Mouse (Mus musculus) heart, embryonic 13.5 days (tissue): ENCODE measurements around the gene Hnrnpa1. TPM values are rescaled to one million over a fixed set of nuclear protein-coding genes. Genes with fewer than 3 reads are reported as not detected.

ENCODE experiments used
- ATAC-seq: fragments of 200-750 bp; cut with Nextera tagmentation; 2 replicates; pipeline ENCODE4 v1.8.0; 2017; ENCODE audit warnings: moderate TSS enrichment; ENCODE audit not compliant: insufficient number of reproducible peaks, low FRiP score, low TSS enrichment; ENCODE audit errors: extremely low read depth
- H3K27ac ChIP-seq: fragments of 300-500 bp; sonication (generic); replicated peaks from 2 replicates; pipeline ENCODE4 v1.5.1; 2015; ENCODE audit warnings: moderate library complexity, mild to moderate bottlenecking, inconsistent platforms
- H3K27me3 ChIP-seq: fragments of 300-500 bp; sonication (generic); replicated peaks from 2 replicates; pipeline ENCODE4 v1.6.1; 2015; ENCODE audit warnings: mild to moderate bottlenecking, inconsistent platforms
- H3K36me3 ChIP-seq: fragments of 300-500 bp; sonication (generic); 2 replicates; pipeline ENCODE4 v1.6.1; 2015; ENCODE audit warnings: mild to moderate bottlenecking, inconsistent platforms
- H3K4me1 ChIP-seq: fragments of 300-500 bp; sonication (generic); 2 replicates; pipeline ENCODE4 v1.6.1; 2015; ENCODE audit warnings: inconsistent platforms
- H3K4me2 ChIP-seq: fragments of 300-500 bp; sonication (generic); 2 replicates; pipeline ENCODE4 v1.6.1; 2015; ENCODE audit warnings: inconsistent platforms, mild to moderate bottlenecking, moderate library complexity
- H3K4me3 ChIP-seq: fragments of 300-500 bp; sonication (generic); 2 replicates; pipeline ENCODE4 v1.5.1; 2015; ENCODE audit warnings: moderate library complexity, mild to moderate bottlenecking, inconsistent platforms
- H3K9ac ChIP-seq: fragments of 300-500 bp; sonication (generic); 2 replicates; pipeline ENCODE4 v1.6.1; 2015; ENCODE audit warnings: inconsistent platforms, mild to moderate bottlenecking, moderate library complexity
- H3K9me3 ChIP-seq: fragments of 300-500 bp; sonication (generic); 2 replicates; pipeline ENCODE4 v1.6.1; 2016; ENCODE audit warnings: inconsistent platforms
- WGBS: fragments of 180-500 bp; shearing (Covaris S2); methylation state at CpG from one replicate; pipeline ENCODE4 v1.1.7; 2015; ENCODE audit warnings: mixed read lengths; 5-methylcytosine and 5-hydroxymethylcytosine counted together
- polyA plus RNA-seq: library from polyadenylated mRNA; unstranded; fragments of >200 nt; fragmentation: Nextera tagmentation; extraction: Ambion mirVana; gene quantifications from 2 replicates; pipeline ENCODE4 v1.2.1, GENCODE M21; 2015

Hnrnpa1 gene
- polyA plus RNA-seq = 500 and 519 TPM in 2 replicates

DNA sequence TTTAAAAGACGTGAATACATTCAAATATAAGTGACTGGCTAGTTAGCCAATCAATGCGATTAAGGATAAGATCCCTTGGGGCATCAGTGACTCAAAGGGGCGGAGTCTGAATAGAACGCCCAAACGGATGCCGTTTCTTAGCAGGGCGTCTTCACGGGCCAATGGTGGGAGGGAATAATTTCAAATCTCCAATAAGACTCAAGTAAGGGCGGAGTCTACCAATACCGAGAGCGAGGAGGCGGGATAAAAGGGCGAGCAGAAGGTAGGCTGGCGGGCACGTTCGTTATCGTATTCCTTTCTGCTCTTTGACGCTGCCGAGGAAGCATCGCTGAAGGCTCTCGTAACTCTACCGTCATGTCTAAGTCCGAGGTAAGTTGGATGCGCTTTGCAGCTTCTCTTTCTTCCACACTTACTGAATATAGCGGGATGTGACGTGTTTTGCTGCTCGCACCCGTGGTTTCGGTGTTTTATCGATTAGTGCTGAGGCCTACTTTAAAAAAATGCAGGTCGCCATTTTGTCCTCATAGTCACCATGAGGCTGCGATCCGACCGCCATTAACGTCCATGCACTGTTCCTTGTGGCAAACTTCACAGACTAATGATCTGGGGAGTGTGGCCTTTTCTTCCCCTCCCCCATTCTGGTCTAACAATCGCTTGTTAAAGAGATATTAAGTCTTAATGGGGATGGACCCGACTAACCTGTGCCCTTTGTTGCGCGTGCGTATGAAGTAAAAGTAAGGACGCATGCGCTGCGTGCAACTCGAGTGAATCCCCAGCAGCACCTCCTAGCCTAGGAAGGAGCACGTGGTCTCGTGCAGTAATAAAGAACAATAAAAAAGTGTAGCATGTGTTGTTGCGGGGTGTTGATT lies at the start of gene Hnrnpa1:
Hnrnpa1 (plus strand) TSS at position 273 of the 869 bp plus-strand sequence.
- Histone ChIP-seq H3K27ac (peak within 1 kb of the TSS; percentile 96), H3K36me3 (peaks cover 48% of the 10 kb centered on the region), H3K9me3 (no peaks in the 10 kb centered on the region), H3K4me2 (peak within 1 kb of the TSS; percentile 89), H3K4me3 (peak within 1 kb of the TSS; percentile 80), H3K9ac (peak within 1 kb of the TSS; percentile 94), H3K27me3 (no peaks in the 10 kb centered on the region), H3K4me1 (peaks cover 52% of the 10 kb centered on the region)
- under 1% methylated on average over 47 of the region's 47 CpGs for WGBS
- peak; percentile 86 for ATAC-seq

DNA sequence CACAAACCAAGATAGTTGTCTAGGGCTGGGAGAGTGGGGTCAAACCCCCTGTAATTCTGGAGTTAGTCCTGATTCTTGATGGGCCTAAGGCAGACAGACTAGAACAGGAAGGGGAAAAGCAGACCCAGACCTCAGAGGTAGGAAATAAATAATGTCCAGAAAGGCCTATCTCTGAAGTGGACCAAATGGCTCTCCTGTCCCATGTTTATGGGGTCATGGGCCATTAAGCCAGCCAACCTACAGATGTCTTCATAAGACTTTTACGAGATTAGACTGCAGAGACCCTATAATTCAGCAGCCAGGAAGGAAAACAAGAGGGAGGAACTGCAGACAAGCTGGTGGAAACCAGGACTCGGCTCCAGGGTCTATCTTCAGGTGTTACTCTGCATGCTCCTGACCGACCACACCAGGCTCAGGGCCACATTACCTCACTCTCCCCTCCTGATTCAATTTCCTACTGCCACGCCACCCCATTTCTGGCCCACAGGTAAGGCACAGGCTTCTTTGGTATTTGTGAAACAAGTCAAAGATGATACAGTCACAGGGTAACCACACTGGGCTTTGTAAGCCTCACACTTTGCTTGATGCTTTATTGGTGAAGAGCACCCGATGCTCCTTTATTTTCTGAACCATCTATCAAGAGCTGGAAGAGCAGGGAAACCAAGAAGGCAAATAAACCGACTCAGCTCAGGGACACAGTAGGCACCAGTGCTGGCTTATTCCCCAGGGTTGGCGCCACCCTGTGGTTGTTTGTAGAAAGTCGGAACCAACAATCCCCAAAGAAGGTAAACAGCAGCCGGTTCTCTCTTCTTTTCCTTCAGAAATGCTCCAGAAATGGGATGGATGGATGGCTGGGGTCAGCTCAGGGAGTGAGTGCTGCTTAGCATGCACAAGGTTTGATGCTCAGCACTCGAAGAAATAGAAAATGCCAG lies 49.4 kb upstream of the Hnrnpa1 start:
- Histone ChIP-seq H3K4me2 (no peak overlapping the region), H3K4me3 (no peak overlapping the region), H3K27me3 (no peaks in the 10 kb centered on the region), H3K4me1 (peaks cover 14% of the 10 kb centered on the region), H3K9me3 (no peaks in the 10 kb centered on the region), H3K9ac (no peak overlapping the region), H3K36me3 (peaks cover 60% of the 10 kb centered on the region), H3K27ac (no peak overlapping the region)
- 59% methylated on average over 10 of the region's 10 CpGs for WGBS
- no peak for ATAC-seq

DNA sequence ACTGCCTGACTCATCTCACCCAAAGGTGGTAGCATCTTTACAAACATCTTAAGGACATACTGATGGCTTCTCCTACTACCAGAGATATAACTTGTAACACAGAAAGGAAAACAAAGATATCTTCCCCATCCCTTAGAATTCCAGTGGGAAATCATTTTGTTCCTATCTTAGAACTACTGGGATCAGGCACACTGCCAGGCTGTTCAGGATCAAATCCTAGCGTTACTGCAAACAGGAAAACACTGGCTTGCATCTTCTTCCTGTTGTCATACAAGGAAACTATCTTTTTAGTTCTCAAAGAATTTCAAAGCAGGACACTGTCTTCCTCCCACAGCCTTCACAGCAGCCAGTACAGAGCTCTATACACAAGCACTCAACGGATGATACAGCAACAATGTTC lies 46.6 kb upstream of the Hnrnpa1 start:
- Histone ChIP-seq H3K36me3 (peaks cover 88% of the 10 kb centered on the region), H3K27me3 (no peaks in the 10 kb centered on the region), H3K27ac (no peak overlapping the region; the same call in 1 of the 2 replicates), H3K9ac (no peak overlapping the region), H3K4me2 (no peak overlapping the region), H3K4me3 (no peak overlapping the region), H3K9me3 (no peaks in the 10 kb centered on the region), H3K4me1 (peaks cover 27% of the 10 kb centered on the region)
- WGBS = 73% methylated on average over 2 of the region's 2 CpGs
- ATAC-seq = no peak

DNA sequence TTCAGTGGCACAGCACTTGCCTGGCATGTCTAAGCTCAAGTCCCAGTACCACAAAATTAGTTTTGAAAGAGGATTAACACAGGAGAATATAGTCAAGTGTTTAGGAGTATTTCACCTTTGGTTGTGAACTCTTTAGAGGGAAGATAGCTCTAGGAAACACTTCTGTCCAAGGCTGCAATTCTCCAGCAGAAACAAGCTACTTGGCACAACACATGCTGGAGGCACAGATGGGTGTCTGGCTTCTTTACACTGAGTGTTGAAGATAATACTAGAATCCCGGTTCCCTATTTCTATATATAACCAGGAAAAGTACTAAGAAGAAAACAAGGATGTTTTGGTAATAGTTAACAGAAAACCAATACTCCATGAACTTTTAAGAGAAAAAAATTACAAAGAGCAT lies 43.4 kb upstream of the Hnrnpa1 start:
- no peak for ATAC-seq
- WGBS = 26% methylated on average over 1 of the region's 1 CpGs
- no peak overlapping the region for H3K9ac ChIP-seq
- H3K27ac ChIP-seq = peak overlapping the region; percentile 24; the same call in 1 of the 2 replicates
- no peak overlapping the region for H3K4me2 ChIP-seq
- no peaks in the 10 kb centered on the region for H3K27me3 ChIP-seq
- H3K9me3 ChIP-seq = no peaks in the 10 kb centered on the region
- H3K36me3 ChIP-seq = peaks cover 91% of the 10 kb centered on the region
- no peak overlapping the region for H3K4me3 ChIP-seq
- peaks cover 35% of the 10 kb centered on the region for H3K4me1 ChIP-seq

DNA sequence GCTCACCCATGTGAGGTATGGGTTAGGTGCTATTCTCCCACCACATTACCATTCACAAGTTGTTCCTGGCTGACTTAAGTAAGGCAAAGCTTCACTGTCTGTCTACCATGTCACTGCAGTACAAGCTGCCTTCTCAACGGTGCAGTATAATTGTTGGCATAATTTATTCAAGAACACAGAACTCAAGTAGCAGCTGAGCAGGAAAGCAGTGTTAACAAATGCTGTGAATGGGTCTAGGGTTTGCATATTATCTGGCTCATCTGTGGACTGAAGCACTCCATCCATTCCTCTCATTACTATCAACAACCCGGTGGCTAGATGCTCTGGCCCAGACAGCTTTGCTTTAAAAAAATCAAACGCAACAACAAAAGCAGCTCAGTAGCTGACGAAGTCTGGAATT lies 42.4 kb upstream of the Hnrnpa1 start:
- Histone ChIP-seq H3K9ac (no peak overlapping the region), H3K27ac (0 out of 2 replicates have a peak overlapping the region, but pooled peaks have one; percentile 28), H3K36me3 (peaks cover 85% of the 10 kb centered on the region), H3K9me3 (no peaks in the 10 kb centered on the region), H3K27me3 (no peaks in the 10 kb centered on the region), H3K4me2 (no peak overlapping the region), H3K4me3 (no peak overlapping the region), H3K4me1 (peaks cover 45% of the 10 kb centered on the region)
- ATAC-seq = no peak
- 81% methylated on average over 4 of the region's 4 CpGs for WGBS

DNA sequence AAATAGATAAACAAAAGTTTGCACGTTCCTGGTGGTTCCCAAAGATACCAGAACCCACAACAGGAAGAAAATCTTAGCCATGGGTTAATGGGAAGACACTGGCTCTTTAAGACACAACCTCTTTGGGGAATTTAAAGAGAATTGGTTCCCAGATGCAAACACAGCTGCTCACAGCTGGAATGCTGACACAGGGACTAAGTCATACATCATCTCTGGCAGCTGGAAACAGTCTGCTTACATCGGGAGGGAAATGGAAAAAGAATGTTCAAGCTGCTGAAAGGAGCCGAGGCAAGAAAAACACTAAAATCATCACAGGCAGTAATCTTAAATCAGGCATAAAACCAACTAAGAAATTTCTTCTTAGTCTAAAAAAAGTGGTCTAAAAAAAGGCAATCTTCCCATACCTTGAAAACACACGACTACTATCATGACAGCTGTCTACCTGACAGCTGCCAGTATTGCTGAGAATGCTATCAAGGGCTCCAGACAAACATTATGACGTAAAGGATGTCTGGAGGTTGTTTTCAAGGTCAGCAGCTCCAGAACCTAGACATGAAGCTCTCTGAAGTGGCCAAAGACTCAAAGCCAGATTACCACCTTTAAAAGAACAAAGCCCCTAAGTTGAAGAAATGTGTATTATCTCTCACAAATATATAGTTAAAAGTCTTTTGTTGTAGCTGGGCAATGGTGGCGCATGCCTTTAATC lies 38.0 kb upstream of the Hnrnpa1 start:
- peaks cover 43% of the 10 kb centered on the region for H3K4me1 ChIP-seq
- peak overlapping the region; percentile 87 for H3K27ac ChIP-seq
- peaks cover 83% of the 10 kb centered on the region for H3K36me3 ChIP-seq
- no peak for ATAC-seq
- H3K9ac ChIP-seq = no peak overlapping the region
- no peaks in the 10 kb centered on the region for H3K27me3 ChIP-seq
- H3K9me3 ChIP-seq = no peaks in the 10 kb centered on the region
- 32% methylated on average over 6 of the region's 6 CpGs for WGBS
- H3K4me3 ChIP-seq = no peak overlapping the region
- H3K4me2 ChIP-seq = 0 out of 2 replicates have a peak overlapping the region, but pooled peaks have one; percentile 1

DNA sequence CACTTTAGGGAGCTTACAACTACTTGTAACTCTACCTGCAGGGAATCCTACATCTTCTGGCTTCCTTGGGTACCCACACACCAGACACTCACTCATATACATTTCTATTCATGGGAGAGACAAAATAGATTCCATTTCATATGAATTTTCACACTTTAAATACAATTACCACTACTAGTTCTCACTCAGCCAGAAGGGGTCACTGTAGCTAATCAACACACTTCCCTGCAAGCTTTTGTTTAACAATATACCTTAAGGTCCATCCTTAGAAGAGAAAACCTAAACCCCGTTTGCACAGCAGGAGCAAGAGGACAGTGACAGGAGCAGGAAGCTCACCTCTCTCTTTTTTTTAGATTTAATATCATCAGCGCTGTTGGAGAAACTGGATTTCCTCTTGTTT lies 35.1 kb upstream of the Hnrnpa1 start:
- Histone ChIP-seq H3K9ac (no peak overlapping the region), H3K27me3 (no peaks in the 10 kb centered on the region), H3K4me2 (no peak overlapping the region), H3K9me3 (no peaks in the 10 kb centered on the region), H3K4me3 (no peak overlapping the region), H3K27ac (no peak overlapping the region; the same call in 1 of the 2 replicates), H3K4me1 (peaks cover 32% of the 10 kb centered on the region), H3K36me3 (peaks cover 83% of the 10 kb centered on the region)
- no peak for ATAC-seq
- WGBS = 67% methylated on average over 2 of the region's 2 CpGs

DNA sequence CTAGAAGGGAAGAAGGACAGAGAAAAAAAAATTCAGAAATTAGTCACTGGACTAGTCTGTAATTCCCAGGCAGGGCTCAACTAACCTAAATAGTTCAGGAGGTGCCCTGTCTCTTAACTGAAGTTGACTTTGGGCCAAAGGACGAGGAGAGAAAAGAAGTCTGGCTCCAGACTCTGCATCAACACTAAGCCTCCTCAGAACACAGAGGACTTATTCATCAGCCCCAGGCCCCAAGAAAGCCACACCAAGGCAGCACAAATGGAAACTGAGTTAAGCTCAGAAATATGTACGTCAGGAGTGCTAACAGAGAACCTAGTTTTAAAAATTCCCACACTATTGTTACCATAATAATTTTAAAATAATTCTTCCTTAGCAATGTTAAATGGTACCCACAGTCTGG lies 26.1 kb upstream of the Hnrnpa1 start:
- Histone ChIP-seq H3K27me3 (no peaks in the 10 kb centered on the region), H3K4me3 (peak overlapping the region; percentile 41), H3K4me1 (peaks cover 54% of the 10 kb centered on the region), H3K27ac (peak overlapping the region; percentile 81), H3K36me3 (peaks cover 40% of the 10 kb centered on the region), H3K4me2 (peak overlapping the region; percentile 66), H3K9me3 (no peaks in the 10 kb centered on the region), H3K9ac (peak overlapping the region; percentile 75)
- ATAC-seq = no peak
- WGBS = 29% methylated on average over 2 of the region's 2 CpGs

DNA sequence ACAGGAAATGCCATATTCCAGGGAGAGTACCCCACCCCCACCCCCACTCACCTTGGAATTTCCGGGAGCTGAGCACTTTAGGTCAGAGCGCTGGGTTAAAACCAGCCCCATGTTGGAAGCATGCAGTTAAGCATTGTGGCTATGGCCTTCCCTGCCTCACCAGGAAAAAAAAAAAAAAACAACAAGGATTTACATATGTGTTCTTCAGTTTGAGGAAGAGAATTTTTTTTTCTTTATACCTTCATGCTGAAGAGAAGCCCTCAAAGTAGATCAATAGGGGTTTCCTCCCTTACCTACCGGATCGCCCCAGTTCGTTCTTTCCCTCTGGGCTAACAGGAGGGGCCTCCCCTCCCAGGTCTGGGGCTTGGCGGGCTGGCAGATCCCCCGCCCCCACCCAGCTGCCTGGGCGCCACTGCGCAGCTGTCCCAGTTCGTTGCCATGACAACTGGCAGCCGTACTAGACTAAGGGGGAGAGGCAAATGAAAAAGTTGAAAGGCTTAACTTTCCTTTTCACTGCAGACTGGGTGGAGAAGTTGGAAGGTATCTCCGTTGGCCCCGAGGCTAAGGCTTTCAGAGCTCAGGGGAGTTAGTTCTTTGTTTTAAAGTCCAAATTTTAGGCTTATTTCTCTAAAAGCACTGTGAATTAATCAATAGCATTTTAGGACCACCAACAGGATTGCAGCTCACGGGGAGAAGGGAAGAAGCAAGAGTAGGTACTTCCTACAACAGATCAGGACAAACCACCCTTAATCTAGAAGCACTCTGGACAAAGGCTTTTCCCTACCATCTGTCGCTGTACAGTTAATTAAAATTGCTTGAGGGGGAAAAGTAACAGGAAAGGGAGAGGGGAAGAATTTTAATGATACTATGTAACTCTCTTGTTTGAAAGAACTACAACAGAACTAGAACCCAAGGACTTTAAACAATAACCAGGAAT lies 25.0 kb upstream of the Hnrnpa1 start:
- Histone ChIP-seq H3K4me3 (peak overlapping the region; percentile 54), H3K36me3 (peaks cover 29% of the 10 kb centered on the region), H3K27ac (peak overlapping the region; percentile 96), H3K4me2 (peak overlapping the region; percentile 74), H3K4me1 (peaks cover 57% of the 10 kb centered on the region), H3K9ac (peak overlapping the region; percentile 80), H3K27me3 (no peaks in the 10 kb centered on the region), H3K9me3 (no peaks in the 10 kb centered on the region)
- ATAC-seq = peak; percentile 84; the same call in 1 of the 2 replicates
- under 1% methylated on average over 15 of the region's 15 CpGs for WGBS

DNA sequence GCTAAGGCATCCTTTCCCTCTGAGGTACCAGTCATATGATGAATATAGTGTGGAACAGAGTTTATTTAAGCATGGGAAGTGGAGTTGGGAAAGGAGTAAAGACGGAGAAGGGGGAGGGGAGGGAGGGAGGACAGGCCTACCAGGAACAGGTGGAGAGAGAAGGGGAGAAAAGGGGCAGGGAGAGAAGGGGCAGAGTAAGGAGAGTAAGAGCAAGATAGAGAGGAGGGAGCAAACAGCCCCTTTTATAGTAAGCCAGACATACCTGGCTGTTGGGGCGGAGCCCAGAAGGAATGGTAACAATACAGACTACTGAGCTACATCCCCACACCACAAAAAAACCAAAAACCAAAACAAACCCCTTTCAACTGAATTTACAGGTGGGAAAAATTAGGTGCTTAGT lies 24.2 kb upstream of the Hnrnpa1 start:
- H3K4me3 ChIP-seq = peak overlapping the region; percentile 54
- no peaks in the 10 kb centered on the region for H3K27me3 ChIP-seq
- no peaks in the 10 kb centered on the region for H3K9me3 ChIP-seq
- H3K9ac ChIP-seq = peak overlapping the region; percentile 80
- H3K4me1 ChIP-seq = peaks cover 65% of the 10 kb centered on the region
- ATAC-seq = no peak
- 25% methylated on average over 2 of the region's 2 CpGs for WGBS
- peak overlapping the region; percentile 96 for H3K27ac ChIP-seq
- H3K4me2 ChIP-seq = peak overlapping the region; percentile 74
- H3K36me3 ChIP-seq = peaks cover 21% of the 10 kb centered on the region
